Mouse (Mus musculus) G1E (cell line): ENCODE measurements at regions not wholly inside any gene's neighbourhood (a gene's known extent, or its start where the extent isn't known, plus 50 kb on each side); places are given as distances from the start of the nearest gene placed in this dataset.

Experiments used
- GATA1 ChIP-seq: IDR thresholded peaks from 2 replicates; pipeline ENCODE4 v1.6.1; 2012; ENCODE audit warnings: borderline replicate concordance, low read length, inconsistent platforms, mixed read lengths
- TAL1 ChIP-seq: conservative IDR thresholded peaks from 2 replicates; pipeline ENCODE4 v1.6.1; 2012; ENCODE audit warnings: low read depth, low read length, inconsistent platforms, mixed read lengths

DNA sequence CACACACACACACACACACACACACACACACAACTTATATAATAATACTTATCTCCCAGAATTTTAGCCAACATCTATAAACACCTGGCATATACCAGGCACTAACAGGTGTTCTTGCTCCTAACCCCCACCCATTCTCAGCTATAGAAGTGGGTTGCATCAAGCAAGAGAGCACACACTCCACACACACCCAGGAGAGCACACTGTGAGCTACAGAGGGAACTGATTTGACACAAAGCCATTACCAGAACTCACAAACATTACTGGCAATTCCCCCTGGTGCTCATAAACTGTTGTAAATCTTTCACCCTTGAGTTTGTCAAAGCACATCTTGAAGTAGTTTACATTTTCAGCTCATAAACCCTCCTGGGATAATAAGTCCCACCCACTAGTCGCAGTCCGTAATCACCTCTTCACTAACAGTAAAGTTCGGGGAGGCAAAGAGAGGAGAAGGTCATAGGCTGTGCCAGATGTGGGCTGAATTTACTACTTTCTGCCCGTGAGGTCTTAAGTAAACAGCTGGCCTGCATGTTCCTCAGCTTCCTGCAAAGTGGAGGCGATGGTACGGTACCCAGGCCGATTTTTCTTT is 62.5 kb downstream of the Drd1 start:
- TF ChIP-seq GATA1, result no peak
- no peak for TF ChIP-seq TAL1
